Mouse (Mus musculus) G1E (cell line): Measurements from ENCODE around the gene Anapc16. TPM values are rescaled to one million over a fixed set of nuclear protein-coding genes. Genes with fewer than 3 reads are reported as not detected.

ENCODE experiments used
- ATAC-seq: 2 replicates; pipeline ENCODE4 v1.8.0; 2016; ENCODE audit warnings: mild to moderate bottlenecking; ENCODE audit not compliant: insufficient number of reproducible peaks, poor library complexity, low FRiP score, severe bottlenecking; ENCODE audit errors: extremely low read depth
- DNase-seq: peaks from one replicate; pipeline ENCODE4 v3.0.0; 2012; ENCODE audit warnings: low spot score
- H3K27me3 ChIP-seq: 2 replicates; pipeline ENCODE4 v1.6.1; 2012; ENCODE audit warnings: mild to moderate bottlenecking, low read length, inconsistent platforms; ENCODE audit not compliant: insufficient read depth
- H3K36me3 ChIP-seq: replicated peaks from 2 replicates; pipeline ENCODE3; 2012; ENCODE audit warnings: mild to moderate bottlenecking, inconsistent platforms
- H3K4me1 ChIP-seq: 2 replicates; pipeline ENCODE4 v1.6.1; 2012; ENCODE audit warnings: low read depth, low read length, inconsistent platforms, mixed read lengths; ENCODE audit not compliant: insufficient read depth
- H3K4me3 ChIP-seq: 2 replicates; pipeline ENCODE4 v1.5.1; 2012; ENCODE audit warnings: low read depth, mild to moderate bottlenecking, inconsistent platforms, low read length, moderate library complexity, mixed read lengths
- H3K9me3 ChIP-seq: replicated peaks from 2 replicates; pipeline ENCODE4 v1.6.1; 2012; ENCODE audit warnings: inconsistent platforms
- CTCF ChIP-seq: IDR thresholded peaks from 2 replicates; pipeline ENCODE4 v1.5.1; 2012; ENCODE audit warnings: low read depth, low read length, inconsistent platforms, mixed read lengths
- GATA1 ChIP-seq: IDR thresholded peaks from 2 replicates; pipeline ENCODE4 v1.6.1; 2012; ENCODE audit warnings: borderline replicate concordance, low read length, inconsistent platforms, mixed read lengths
- GATA2 ChIP-seq: IDR thresholded peaks from 2 replicates; pipeline ENCODE4 v1.6.1; 2012; ENCODE audit warnings: low read depth, low read length, inconsistent platforms, borderline replicate concordance
- POLR2AphosphoS5 ChIP-seq: IDR thresholded peaks from 2 replicates; pipeline ENCODE4 v1.6.1; 2012; ENCODE audit warnings: low read depth, low read length, inconsistent platforms; ENCODE audit not compliant: insufficient replicate concordance
- TAL1 ChIP-seq: conservative IDR thresholded peaks from 2 replicates; pipeline ENCODE4 v1.6.1; 2012; ENCODE audit warnings: low read depth, low read length, inconsistent platforms, mixed read lengths
- polyA plus RNA-seq: library from polyadenylated mRNA; stranded (reverse); fragments of >175 nt; gene quantifications from 2 replicates; pipeline ENCODE4 v1.2.3, GENCODE M21; 2012
- total RNA-seq, 2 experiments: library from RNA; stranded (forward) in 1 of 2; stranded (reverse) in 1 of 2; fragments of 200-1000 nt in 1 of 2; fragments of >200 nt in 1 of 2; fragmentation: Nextera tagmentation in 1 of 2; gene quantifications; 2 replicates each; pipeline ENCODE4 v1.2.3; 2014 to 2017

Anapc16 gene
- total and polyA plus RNA-seq, 3 experiments: 26.3 to 43.2 (median 36.7) TPM

- Histone ChIP-seq H3K9me3 (no peaks in the 10 kb centered on the region), H3K27me3 (no peaks in the 10 kb centered on the region), H3K4me1 (peaks cover 45% of the 10 kb centered on the region), H3K4me3 (no peak overlapping the region), H3K36me3 (no peaks in the 10 kb centered on the region)
- DNase-seq (no peak), ATAC-seq (no peak)
- TF ChIP-seq GATA1 (no peak), GATA2 (no peak), TAL1 (no peak), POLR2AphosphoS5 (no peak), CTCF (no peak)
These were observed 30.4 kb downstream of the Anapc16 start for GRCm38 (mm10) chr10:59972534-59972933.

GRCm38 (mm10) chr10:59971813-59972212 lies 31.1 kb downstream of the Anapc16 start:
- no peaks in the 10 kb centered on the region for H3K9me3 ChIP-seq
- ATAC-seq (no peak), DNase-seq (no peak)
- no peaks in the 10 kb centered on the region for H3K36me3 ChIP-seq
- no peak overlapping the region for H3K4me3 ChIP-seq
- no peaks in the 10 kb centered on the region for H3K27me3 ChIP-seq
- peaks cover 50% of the 10 kb centered on the region for H3K4me1 ChIP-seq
- TF ChIP-seq POLR2AphosphoS5: no peak
- no peak for TF ChIP-seq GATA1
- TF ChIP-seq CTCF: no peak
- no peak for TF ChIP-seq TAL1

- Histone ChIP-seq H3K4me3 (peak overlapping the region; percentile 67; the same call in 1 of the 2 replicates), H3K4me1 (peaks cover 54% of the 10 kb centered on the region), H3K36me3 (no peaks in the 10 kb centered on the region), H3K27me3 (no peaks in the 10 kb centered on the region), H3K9me3 (no peaks in the 10 kb centered on the region)
- ATAC-seq (no peak), DNase-seq (no peak)
- TF ChIP-seq CTCF: no peak
- no peak for TF ChIP-seq TAL1
- TF ChIP-seq GATA1: no peak
- TF ChIP-seq POLR2AphosphoS5: no peak
- no peak for TF ChIP-seq GATA2
These were observed 32.4 kb downstream of the Anapc16 start for GRCm38 (mm10) chr10:59970450-59971062.

- DNase-seq: peak; percentile 48
- peak overlapping the region; percentile 67 for H3K4me3 ChIP-seq
- peak; percentile 89 for ATAC-seq
These were observed 33.0 kb downstream of the Anapc16 start for GRCm38 (mm10) chr10:59969821-59970449.

GRCm38 (mm10) chr10:59967309-59967942 lies 35.5 kb downstream of the Anapc16 start:
- no peak for TF ChIP-seq POLR2AphosphoS5
- TF ChIP-seq GATA1: no peak
- no peak for TF ChIP-seq TAL1
- no peak for TF ChIP-seq GATA2
- no peak for TF ChIP-seq CTCF
- ATAC-seq (no peak), DNase-seq (no peak)
- Histone ChIP-seq H3K4me3 (no peak overlapping the region), H3K27me3 (no peaks in the 10 kb centered on the region), H3K9me3 (no peaks in the 10 kb centered on the region), H3K36me3 (no peaks in the 10 kb centered on the region), H3K4me1 (peaks cover 59% of the 10 kb centered on the region)

More at GRCm38 (mm10) chr10:59969821-59970449, 33.0 kb downstream of the Anapc16 start:
- Histone ChIP-seq H3K4me1 (peaks cover 56% of the 10 kb centered on the region), H3K36me3 (no peaks in the 10 kb centered on the region), H3K27me3 (no peaks in the 10 kb centered on the region), H3K9me3 (no peaks in the 10 kb centered on the region)
- TF ChIP-seq TAL1 (peak; percentile 69), CTCF (no peak), POLR2AphosphoS5 (no peak)

GRCm38 (mm10) chr10:59966743-59967142 lies 36.2 kb downstream of the Anapc16 start:
- H3K4me3 ChIP-seq: no peak overlapping the region
- no peak for TF ChIP-seq TAL1
- TF ChIP-seq CTCF: no peak
- TF ChIP-seq GATA1: no peak
- TF ChIP-seq GATA2: no peak
- TF ChIP-seq POLR2AphosphoS5: no peak
- no peaks in the 10 kb centered on the region for H3K27me3 ChIP-seq
- ATAC-seq (no peak), DNase-seq (no peak)
- no peaks in the 10 kb centered on the region for H3K9me3 ChIP-seq
- peaks cover 54% of the 10 kb centered on the region for H3K4me1 ChIP-seq
- H3K36me3 ChIP-seq: no peaks in the 10 kb centered on the region
